Mouse (Mus musculus) splenic B cell, adult 2 months (primary cell): ENCODE results near the gene Gm49450.

Experiments
- DNase-seq: peaks from one replicate; pipeline ENCODE4 v3.0.0-alpha.2; 2011; ENCODE audit warnings: low read depth, low spot score
- H3K27me3 ChIP-seq: 2 replicates; pipeline ENCODE4 v1.6.1; 2012; ENCODE audit warnings: mild to moderate bottlenecking, low read length, moderate library complexity, mixed read lengths; ENCODE audit not compliant: control insufficient read depth, poor library complexity, insufficient read depth, severe bottlenecking
- H3K36me3 ChIP-seq: 2 replicates; pipeline ENCODE4 v1.6.1; 2012; ENCODE audit warnings: mild to moderate bottlenecking, low read length, moderate library complexity, mixed read lengths; ENCODE audit not compliant: control insufficient read depth, poor library complexity, insufficient read depth, severe bottlenecking

The Gm49450 gene

DNA sequence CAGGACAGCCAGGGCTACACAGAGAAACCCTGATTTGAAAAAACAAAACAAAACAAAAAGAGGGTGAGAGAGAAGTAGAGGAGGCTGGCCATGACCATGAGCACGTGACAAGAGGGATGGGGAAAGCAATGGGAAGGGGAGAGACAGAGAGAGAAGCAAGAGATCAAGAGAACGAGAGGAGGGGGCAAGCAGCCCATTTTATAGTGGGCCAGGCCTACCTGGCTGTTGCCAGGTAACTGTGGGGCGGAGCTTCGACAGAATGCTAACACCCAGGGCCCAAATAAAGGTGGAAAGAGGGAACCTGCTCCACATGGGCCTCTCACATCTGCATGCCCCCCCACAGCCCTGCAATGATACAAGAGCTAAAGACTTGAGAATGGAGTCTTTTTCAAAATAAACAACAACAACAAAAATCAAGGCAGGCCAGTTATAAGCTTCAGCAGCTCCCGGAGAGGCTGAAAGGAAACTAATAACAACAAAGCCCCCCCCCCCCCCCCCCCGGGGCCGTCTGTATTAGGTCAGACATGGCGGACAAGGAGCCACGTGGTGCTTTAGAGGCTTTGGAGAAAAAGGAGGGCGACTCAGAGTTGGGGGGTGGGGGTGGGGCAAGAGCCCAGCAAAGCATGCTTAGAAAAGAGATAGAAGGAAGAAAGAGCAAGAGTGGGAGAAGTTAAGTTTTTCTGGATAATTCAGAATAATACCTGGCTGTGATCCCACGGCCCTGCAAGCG, 36.5 kb upstream of the Gm49450 start:
- no peaks in the 10 kb centered on the region for H3K27me3 ChIP-seq
- DNase-seq: no peak
- H3K36me3 ChIP-seq: no peaks in the 10 kb centered on the region

DNA sequence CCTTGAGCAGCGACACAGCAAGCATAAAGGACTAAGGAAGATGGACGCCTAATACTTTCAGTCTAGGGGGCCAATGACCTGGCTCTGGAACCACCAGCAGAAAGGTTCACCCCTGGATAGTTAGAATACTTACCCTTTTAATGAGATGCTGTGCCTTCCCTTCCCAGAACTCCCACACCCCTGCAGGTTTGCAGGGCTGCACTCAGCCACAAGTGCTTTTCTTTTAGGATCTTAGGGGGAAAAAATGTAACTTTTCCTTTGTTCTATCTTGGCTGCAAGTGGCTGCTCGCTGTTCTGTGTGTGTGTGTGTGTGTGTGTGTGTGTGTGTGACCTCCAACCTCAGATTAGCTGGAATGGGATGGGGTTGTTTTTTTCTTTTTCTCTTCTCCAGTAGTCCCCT, 35.4 kb upstream of the Gm49450 start:
- DNase-seq: no peak
- Histone ChIP-seq H3K27me3 (no peaks in the 10 kb centered on the region), H3K36me3 (no peaks in the 10 kb centered on the region)

DNA sequence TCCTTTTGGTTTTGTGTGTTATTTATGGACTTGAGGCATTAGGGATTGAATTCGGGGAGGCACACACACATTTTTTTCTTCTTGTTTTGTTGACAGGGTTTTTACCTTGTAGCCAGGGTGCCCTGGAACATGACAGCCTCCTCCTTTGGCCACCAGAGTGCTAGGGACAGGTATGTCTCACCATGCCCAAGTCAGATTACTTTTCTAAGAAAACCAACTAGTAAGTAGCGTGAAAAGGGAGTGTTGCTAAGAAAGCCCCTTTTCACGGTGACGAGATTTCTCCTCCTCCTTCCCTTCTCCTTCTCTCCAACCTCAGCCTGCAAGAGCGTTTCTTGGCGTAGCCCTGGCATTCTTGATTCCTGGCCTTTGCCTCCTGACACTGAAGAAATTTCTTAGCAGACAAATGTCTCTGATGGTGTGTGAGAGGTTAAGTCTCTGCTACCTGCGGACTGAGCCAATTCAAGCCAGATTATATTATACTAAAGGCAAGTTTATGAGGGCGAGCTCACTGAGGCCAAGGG, 34.4 kb upstream of the Gm49450 start:
- no peak for DNase-seq
- Histone ChIP-seq H3K27me3 (no peaks in the 10 kb centered on the region), H3K36me3 (no peaks in the 10 kb centered on the region)

DNA sequence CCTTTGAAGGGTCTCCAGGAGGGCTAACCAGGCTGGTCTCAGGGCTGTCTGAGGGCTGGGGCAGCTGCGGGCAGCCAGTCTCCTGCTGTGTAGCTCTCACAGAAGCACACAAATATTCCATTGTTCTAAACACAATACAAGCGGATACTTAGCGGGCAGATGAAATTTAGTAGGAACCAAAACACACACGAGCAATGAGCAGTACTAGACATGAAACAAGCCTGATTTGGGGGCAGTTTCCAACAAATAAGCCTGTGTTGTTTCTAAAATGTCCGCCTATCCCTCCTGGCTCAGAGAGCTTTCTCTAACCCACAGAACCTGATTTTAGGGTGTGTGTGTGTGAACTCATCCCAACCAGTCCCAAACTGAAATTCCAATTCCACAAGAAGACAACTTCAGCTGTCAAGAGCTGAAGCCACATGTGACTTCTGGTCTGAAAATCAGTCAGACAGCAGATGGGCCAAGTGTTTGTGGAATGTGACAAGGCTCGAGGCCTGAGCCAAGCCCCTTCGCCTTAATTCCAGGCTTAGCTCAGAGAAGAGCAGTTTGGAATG, 33.8 kb upstream of the Gm49450 start:
- no peaks in the 10 kb centered on the region for H3K27me3 ChIP-seq
- H3K36me3 ChIP-seq: no peaks in the 10 kb centered on the region
- DNase-seq: no peak

DNA sequence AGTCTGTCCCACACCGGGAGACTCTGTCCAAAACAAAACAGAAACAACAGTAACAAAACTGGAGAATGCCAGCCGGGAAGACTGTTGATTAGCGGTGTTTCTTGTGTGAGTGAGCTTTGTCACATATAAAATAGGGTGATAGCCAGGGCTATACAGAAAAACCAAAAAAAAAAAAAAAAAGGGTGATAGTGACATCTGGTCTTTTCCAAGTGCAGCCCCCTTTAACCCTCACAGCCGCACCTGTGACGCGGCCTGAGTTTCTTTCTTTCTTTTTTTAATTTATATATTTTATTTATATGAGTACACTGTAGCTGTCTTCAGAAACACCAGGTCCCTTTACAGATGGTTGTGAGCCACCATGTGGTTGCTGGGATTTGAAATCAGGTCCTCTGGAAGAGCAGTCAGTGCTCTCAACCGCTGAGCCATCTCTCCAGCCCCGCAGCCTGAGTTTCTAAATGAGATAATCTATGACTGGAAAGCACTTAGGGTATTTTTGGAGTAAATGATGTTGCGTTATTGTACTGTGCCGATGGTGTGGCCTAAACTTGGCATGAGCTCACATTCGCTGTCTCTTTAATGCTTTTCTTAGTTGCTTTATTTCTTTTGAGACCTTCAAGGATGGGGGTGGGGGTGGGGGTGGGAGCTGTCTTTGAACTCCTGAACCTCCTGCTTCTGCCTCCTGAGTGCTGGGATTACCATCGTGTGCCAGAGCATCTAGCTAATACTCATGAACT, 32.8 kb upstream of the Gm49450 start:
- H3K27me3 ChIP-seq: no peaks in the 10 kb centered on the region
- DNase-seq: no peak
- no peaks in the 10 kb centered on the region for H3K36me3 ChIP-seq

DNA sequence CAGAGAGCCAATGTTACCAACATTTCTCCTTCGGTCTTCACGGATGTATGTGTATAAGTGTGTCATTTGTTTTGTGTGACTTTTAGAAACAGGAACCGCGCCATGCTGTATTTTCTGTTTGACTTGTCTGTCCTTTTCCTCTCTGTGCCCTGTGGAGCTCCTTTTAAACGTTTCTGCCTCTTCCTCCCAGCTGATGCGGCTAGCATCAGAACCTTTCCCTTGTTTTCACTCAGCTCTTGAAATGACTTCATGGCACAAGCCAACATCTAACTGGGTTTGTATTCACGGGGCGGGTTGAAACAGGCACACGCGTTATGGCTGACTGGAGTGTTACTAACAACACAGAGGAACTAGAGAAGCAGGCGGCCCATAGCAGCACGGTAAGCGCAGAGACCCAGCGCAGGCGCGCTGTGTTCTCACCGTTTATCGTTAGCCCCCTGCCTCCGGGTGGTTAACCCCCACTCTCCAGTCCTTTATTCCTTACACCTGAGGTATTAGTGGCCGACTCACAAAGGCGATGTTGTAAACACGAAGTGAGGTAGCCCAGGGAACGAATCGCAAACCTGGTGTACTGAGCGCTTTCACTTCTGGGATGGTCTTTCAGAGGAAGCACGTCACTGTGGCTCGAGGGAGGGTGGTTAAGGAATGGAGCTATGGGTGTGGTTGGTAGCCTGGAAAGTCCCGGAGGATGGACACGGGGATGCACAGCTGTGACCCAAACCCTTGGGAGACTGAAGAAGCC, 32.1 kb upstream of the Gm49450 start:
- Histone ChIP-seq H3K36me3 (no peaks in the 10 kb centered on the region), H3K27me3 (no peaks in the 10 kb centered on the region)
- peak; percentile 92 for DNase-seq

DNA sequence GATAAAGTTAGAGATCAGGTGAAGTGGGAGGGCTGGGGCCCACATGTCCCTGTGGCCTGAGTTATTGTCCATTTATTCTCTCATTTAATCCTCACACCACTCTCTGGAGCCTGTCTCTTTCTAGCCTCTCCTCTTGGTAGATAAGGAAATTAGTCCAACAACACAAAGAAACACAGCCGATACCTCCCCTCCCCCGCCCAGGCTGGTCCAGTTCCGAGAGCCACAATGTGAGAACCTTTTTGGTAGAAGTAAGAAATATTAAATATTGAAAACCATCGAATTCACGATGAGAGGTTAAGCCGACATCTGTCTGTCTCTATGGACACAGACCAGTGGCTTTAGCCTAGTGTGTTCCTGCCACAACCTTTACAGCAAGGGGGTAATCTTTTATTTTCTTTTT, 31.3 kb upstream of the Gm49450 start:
- Histone ChIP-seq H3K36me3 (no peaks in the 10 kb centered on the region), H3K27me3 (no peaks in the 10 kb centered on the region)
- DNase-seq: no peak

DNA sequence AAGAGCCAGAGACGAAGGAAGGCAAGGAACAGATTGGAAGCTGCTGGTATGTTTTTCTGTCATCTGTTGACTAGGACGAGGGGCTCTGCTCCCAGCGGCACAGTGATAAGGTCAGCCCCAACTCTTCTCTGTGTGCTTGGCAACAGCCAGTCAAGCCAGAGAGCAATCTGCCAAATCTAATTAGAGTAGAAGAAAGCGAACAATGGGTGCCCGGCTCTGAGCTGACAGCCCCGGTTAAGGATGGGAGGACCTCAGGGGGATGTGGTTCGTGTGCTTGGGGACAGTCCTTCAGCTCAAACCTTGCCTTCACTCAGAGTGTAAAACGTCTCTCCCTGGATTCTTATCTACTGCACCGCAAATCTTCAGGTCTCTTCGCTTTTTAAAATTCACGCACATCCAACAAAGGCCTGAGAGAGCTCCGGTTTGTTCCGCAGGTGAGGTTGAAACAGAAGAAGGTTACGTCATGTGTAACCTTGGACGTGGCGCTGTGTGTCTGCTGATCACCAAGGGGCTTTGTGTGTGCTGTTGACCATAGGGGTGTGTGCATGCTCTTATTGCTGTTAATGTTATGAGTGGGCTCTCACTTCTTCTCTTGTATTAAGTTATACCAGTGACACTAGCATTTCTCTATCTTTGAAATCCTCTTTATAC, 30.2 kb upstream of the Gm49450 start:
- no peak for DNase-seq
- no peaks in the 10 kb centered on the region for H3K36me3 ChIP-seq
- no peaks in the 10 kb centered on the region for H3K27me3 ChIP-seq

DNA sequence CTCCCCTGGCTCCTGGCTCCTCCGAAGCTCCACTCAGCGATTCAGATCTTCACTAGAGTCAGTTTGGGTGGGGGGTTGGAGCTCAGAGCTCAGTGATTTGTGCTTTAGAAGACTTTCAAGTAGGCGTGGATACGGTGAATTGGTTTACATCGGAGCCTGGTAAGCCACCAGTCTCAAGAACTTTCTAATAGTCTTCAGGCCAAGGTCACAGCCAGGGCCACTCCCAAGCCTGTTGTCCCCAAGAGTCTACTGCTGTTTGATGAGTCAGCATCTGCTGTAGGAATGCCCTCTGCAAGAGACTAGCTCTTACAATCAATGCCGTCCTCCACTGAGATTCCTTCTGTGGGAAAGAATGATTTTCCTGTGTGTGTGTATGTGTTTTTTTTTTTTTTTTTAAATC, 28.7 kb upstream of the Gm49450 start:
- DNase-seq: no peak
- Histone ChIP-seq H3K27me3 (no peaks in the 10 kb centered on the region), H3K36me3 (no peaks in the 10 kb centered on the region)

DNA sequence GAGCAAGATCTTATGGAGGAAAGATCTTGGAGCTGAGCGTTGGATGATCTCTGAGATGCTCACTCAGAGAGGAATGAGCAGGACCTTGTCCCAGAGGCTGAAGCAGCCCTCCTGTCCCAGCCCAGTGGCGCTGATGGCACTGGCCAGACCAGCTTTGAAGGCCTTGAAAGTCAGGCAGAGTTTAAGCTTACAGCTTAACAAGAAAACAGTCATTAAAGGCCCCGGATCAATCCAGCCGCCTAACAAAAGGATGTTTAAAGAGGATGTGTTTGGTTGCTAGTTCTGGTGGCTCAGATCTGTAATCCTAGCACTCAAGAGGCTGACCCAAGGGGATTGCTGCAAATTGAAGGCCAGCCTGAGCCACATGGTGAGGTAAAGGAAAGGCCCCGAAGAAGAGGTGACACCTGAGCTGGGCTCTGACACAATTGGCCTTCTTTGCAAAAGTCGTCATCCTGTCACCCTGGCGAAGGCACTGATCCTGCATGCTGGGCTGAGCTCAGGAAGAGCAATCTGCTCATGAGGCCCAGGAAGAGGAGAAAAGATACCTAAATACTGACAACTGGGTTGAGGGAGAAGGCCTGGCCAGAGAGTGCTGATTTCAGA, 26.8 kb upstream of the Gm49450 start:
- no peak for DNase-seq
- no peaks in the 10 kb centered on the region for H3K36me3 ChIP-seq

DNA sequence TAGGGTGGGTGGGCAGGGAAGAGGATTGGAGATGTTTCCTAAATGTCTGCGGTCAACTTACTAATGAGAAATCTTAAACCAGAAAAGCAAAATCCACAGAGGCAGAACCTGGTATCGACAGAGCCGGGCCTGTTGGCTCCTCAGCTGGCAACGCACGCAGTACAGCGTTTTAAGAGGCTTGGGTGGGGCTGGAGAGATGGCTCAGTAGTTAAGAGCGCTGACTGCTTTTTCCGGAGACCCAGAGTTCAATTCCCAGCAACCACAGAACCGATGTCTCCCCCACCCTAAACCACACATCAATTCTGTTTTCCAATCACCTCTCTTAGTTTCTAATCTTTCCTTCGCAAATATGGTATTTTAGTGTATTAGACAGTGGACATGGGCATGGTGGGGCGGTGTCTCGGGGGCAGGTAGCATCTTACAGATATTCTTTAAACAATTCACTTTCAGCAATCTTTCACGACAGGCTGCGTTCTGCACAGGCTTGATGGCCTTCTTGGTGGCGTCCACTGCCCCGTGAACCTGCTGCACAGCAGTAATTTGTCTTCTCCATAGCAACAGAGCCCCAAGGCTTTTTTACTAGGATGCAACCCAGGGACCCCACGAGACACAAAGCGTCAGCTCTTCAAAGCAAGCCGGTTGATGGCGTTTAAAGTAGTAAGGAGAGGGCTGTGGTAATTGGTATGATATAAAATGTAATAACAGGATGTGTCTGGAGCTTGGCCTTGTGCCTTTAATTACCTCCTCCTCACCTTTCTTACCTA, 25.2 kb upstream of the Gm49450 start:
- DNase-seq: no peak
- H3K27me3 ChIP-seq: no peaks in the 10 kb centered on the region
- H3K36me3 ChIP-seq: no peaks in the 10 kb centered on the region

More for the DNA sequence above, 26.8 kb upstream of the Gm49450 start:
- H3K27me3 ChIP-seq: no peaks in the 10 kb centered on the region

DNA sequence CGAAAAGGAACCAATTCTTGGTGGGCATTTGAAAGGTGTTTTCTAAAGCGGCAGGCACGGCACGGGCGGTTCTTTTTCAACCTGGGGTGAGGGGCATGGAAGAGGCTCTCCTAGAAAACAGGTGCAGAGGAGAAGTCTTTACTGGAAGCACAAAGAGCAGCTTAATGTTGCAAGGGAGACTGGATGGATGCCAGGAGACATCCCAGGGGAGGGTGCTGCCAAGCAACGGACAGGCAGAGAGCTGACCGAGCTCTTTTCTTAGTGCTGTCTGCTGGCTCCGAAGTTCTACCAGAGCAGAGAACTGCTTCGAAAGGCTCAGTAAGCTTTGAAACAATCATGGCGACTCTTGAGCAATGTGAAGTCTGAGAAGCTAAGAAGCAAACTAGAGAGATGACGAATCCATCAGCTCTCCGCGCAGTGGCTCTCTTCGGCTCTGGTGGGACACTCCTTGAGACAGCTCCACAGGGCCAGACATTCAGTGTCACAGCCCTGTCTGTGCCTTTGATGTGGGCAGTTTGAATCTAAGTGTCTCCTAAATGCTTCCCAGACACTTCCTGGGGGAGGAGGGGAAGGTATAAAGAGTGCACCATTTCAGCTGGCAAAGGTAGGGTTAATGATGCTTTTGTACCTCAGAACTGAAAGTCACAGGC, 24.5 kb upstream of the Gm49450 start:
- Histone ChIP-seq H3K27me3 (no peaks in the 10 kb centered on the region), H3K36me3 (no peaks in the 10 kb centered on the region)
- no peak for DNase-seq
